In genomic region chr12:36136285-36136684, GRCm38 (mm10) we compare ENCODE assay signal across 10 mouse cellular contexts. TPM values are rescaled to one million over a fixed set of nuclear protein-coding genes. Genes with fewer than 3 reads are reported as not detected.
DNase-seq lines count a peak whose midpoint lies in the region; ATAC-seq lines count a peak whose summit lies in the region.
"Had no signal": no experiment of that assay in that cellular context is flagged by ENCODE, and none has a peak within 500 bp of the region (broad histone marks: within the 10 kb centered on the region; RNA-seq: fewer than 3 reads in every experiment).

No protein-coding gene starts in this region.

- ATAC-seq in megakaryocyte progenitor cell, adult 5-6 weeks (replicated peaks; ENCODE audit: poor library complexity), result 0 out of 2 replicates have a peak, but pooled peaks have one; percentile 24
- ATAC-seq: hindbrain, embryonic 16.5 days had no signal

- DNase-seq in lung, postnatal 36 days, result peak; percentile 12
- no peak for DNase-seq in lung, postnatal 14 days
- peak; percentile 76 for DNase-seq in T-cell, adult 2 months (ENCODE audit: low spot score)
- DNase-seq in thymus, postnatal 25 days, result peak; percentile 56
- DNase-seq in kidney, adult 9 months, result no peak
- no peak for DNase-seq in kidney, adult 18-20 months
- DNase-seq: adrenal gland, postnatal 25 days; cerebellum, postnatal 14 days had no signal

RNA-seq across cellular contexts. Expression of gene Ankmy2, which starts 20.6 kb away (rescaled TPM):
- total RNA-seq in megakaryocyte progenitor cell, adult 5-6 weeks (2015), result 17.1 and 22.2 TPM in 2 replicates
- 22.7 and 23.3 TPM in 2 replicates for total RNA-seq in megakaryocyte progenitor cell, adult 5-6 weeks (2017)

RNA-seq across cellular contexts. Expression of gene Bzw2, which starts 21.6 kb away (rescaled TPM):
- 150 and 156 TPM in 2 replicates for total RNA-seq in megakaryocyte progenitor cell, adult 5-6 weeks (2015)
- 111 and 131 TPM in 2 replicates for total RNA-seq in megakaryocyte progenitor cell, adult 5-6 weeks (2017)

Comparison
In these comparisons a context has a peak if more than half of its experiments do, and no peak if none do; other contexts are left out.
1. DNase-seq: peak in lung, postnatal 36 days (single experiment), T-cell, adult 2 months (single experiment) and thymus, postnatal 25 days (single experiment); none in lung, postnatal 14 days (single experiment), kidney, adult 9 months (single experiment) and kidney, adult 18-20 months (single experiment).